Mouse (Mus musculus): ENCODE results near the gene Psma5. TPM values are rescaled to one million over a fixed set of nuclear protein-coding genes. Genes with fewer than 3 reads are reported as not detected.
A peak's percentile ranks its signal among the peaks of the same experiment; 100 is the strongest.

Gene Psma5
- polyA plus RNA-seq, 1 experiment from 2014 or later = 231 TPM

DNA sequence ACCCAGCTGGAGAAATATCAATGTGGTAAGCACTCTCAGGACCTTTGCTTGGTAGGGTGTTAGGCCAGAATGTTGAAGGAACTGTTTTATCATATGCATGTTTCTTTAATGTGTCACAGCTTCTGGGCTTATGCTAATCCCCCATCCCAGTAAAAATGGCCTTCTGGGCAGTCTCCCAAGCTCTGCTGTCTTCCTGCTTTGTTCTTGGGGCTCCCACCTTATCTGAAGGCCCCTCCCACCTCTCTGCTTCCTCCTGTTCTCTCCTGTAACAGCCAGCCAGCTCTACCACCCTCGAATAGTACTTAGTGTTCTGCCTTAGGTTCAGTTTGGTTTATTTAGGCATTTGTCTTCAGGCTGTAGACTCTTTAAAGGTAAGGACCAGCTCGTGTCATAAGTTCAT, 37.7 kb downstream of the Psma5 start:
- no peaks in the 10 kb centered on the region for H3K36me3 ChIP-seq (ENCODE audit: control insufficient read depth, insufficient read depth, low read length)
- no peaks in the 10 kb centered on the region for H3K27me3 ChIP-seq (ENCODE audit: control insufficient read depth, insufficient read depth, low read length)
- peak overlapping the region; percentile 38 for H3K4me2 ChIP-seq (ENCODE audit: low read length)
- ATAC-seq (ENCODE audit: insufficient number of reproducible peaks, insufficient read depth, low FRiP score, low read depth) = peak; percentile 80
- H3K9me3 ChIP-seq (ENCODE audit: control insufficient read depth, low read length) = no peaks in the 10 kb centered on the region
- peak overlapping the region; percentile 35; the same call in 1 of the 2 replicates for H3K9ac ChIP-seq (ENCODE audit: low read length)
- 13% methylated on average over 2 of the region's 2 CpGs for WGBS
- no peak overlapping the region for H3K4me3 ChIP-seq (ENCODE audit: control insufficient read depth in 1 of 2, insufficient read depth in 1 of 2, low read depth in 1 of 2, low read length in 2 of 2)
- peaks cover 45 to 64% of the 10 kb centered on the region in 2 experiments for H3K4me1 ChIP-seq (ENCODE audit: control insufficient read depth in 2 of 2, insufficient read depth in 2 of 2, low read length in 2 of 2)
- peak overlapping the region; percentile 31 to 84 for H3K27ac ChIP-seq (replicated peaks in 1 of 2; ENCODE audit: control insufficient read depth in 1 of 2, insufficient read depth in 1 of 2, low read depth in 2 of 2, low read length in 2 of 2)

GRCm38 (mm10) chr3:108295379-108296219, 38.9 kb downstream of the Psma5 start:
- Histone ChIP-seq H3K27ac (replicated peaks in 1 of 2; ENCODE audit: control insufficient read depth in 1 of 2, insufficient read depth in 1 of 2, low read depth in 2 of 2, low read length in 2 of 2) (peak overlapping the region; percentile 82 to 84), H3K27me3 (ENCODE audit: control insufficient read depth, insufficient read depth, low read length) (no peaks in the 10 kb centered on the region), H3K4me2 (ENCODE audit: low read length) (peak overlapping the region; percentile 49), H3K36me3 (ENCODE audit: control insufficient read depth, insufficient read depth, low read length) (no peaks in the 10 kb centered on the region), H3K9me3 (ENCODE audit: control insufficient read depth, low read length) (no peaks in the 10 kb centered on the region), H3K4me3 (ENCODE audit: control insufficient read depth in 1 of 2, insufficient read depth in 1 of 2, low read depth in 1 of 2, low read length in 2 of 2) (no peak overlapping the region), H3K4me1 (ENCODE audit: control insufficient read depth in 2 of 2, insufficient read depth in 2 of 2, low read length in 2 of 2) (peaks cover 42 to 53% of the 10 kb centered on the region in 2 experiments), H3K9ac (ENCODE audit: low read length) (peak overlapping the region; percentile 44; the same call in 1 of the 2 replicates)
- no peak for ATAC-seq (ENCODE audit: insufficient number of reproducible peaks, insufficient read depth, low FRiP score, low read depth)
- WGBS = 38% methylated on average over 14 of the region's 14 CpGs

DNA sequence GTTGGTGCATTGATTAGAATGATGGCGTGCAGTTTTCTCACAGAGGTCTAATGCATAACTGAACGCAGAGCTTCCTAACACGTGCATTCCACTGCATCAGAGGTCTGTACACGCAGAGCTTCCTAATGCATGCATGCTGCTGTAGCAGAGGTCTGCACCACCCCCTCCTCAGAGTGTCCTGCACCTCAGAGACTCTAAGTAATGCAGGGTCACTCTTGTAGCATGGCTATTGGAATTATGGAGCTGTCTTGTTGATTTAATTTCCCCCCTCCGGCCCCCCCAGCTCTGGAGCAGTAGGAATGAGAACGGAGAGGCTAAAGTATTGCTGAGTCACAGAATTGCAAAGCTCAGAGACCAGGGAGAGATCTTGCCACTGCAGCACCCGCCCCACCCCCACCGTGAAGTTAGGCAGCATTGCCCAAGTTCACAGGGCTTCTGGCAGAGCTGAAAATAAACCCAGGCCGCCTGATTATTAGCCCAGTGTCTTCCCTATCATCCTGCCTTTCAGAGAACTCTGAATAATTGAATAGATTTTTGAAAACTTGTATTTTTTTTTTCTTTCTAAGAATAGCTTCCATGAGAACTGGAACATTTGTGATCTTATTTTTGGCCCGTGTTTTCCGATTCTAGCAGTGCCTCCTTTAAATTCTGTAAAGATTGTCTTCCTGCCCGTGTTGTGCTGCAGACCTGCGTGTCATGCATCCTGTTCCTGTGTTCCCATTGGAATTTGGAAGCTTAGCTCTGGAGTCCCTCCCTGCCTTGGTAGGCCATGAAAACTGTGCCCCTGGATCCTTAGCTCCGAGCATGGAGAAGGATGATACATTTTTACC, 39.7 kb downstream of the Psma5 start:
- Histone ChIP-seq H3K9me3 (ENCODE audit: control insufficient read depth, low read length) (no peaks in the 10 kb centered on the region), H3K4me3 (ENCODE audit: control insufficient read depth in 1 of 2, insufficient read depth in 1 of 2, low read depth in 1 of 2, low read length in 2 of 2) (no peak overlapping the region), H3K4me2 (ENCODE audit: low read length) (peak overlapping the region; percentile 49), H3K9ac (ENCODE audit: low read length) (peak overlapping the region; percentile 39), H3K27me3 (ENCODE audit: control insufficient read depth, insufficient read depth, low read length) (no peaks in the 10 kb centered on the region), H3K4me1 (ENCODE audit: control insufficient read depth in 2 of 2, insufficient read depth in 2 of 2, low read length in 2 of 2) (peaks cover 36 to 48% of the 10 kb centered on the region in 2 experiments), H3K36me3 (ENCODE audit: control insufficient read depth, insufficient read depth, low read length) (no peaks in the 10 kb centered on the region), H3K27ac (replicated peaks in 1 of 2; ENCODE audit: control insufficient read depth in 1 of 2, insufficient read depth in 1 of 2, low read depth in 2 of 2, low read length in 2 of 2) (peak overlapping the region; percentile 84)
- ATAC-seq (ENCODE audit: insufficient number of reproducible peaks, insufficient read depth, low FRiP score, low read depth) = no peak
- 8% methylated on average over 14 of the region's 14 CpGs for WGBS

DNA sequence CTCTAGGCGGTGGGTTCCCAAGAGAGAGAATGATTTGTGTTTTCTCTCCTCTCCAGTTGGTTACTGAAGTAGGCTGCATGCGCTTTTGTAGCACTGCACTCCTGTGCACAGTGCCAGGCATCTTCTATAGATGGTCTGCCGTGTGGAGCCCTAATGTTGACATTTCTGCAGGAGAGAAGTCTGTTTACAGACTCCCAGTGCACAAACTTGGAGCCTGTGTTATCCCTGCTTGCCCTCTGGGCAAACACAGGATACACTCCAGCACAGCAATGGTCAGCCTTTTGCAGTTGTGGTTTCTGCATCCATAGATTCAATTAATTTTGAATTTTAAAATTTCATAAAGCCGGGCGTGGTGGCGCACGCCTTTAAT, 40.3 kb downstream of the Psma5 start:
- Histone ChIP-seq H3K9me3 (ENCODE audit: control insufficient read depth, low read length) (no peaks in the 10 kb centered on the region), H3K4me1 (ENCODE audit: control insufficient read depth in 2 of 2, insufficient read depth in 2 of 2, low read length in 2 of 2) (peaks cover 35 to 45% of the 10 kb centered on the region in 2 experiments), H3K27me3 (ENCODE audit: control insufficient read depth, insufficient read depth, low read length) (no peaks in the 10 kb centered on the region), H3K36me3 (ENCODE audit: control insufficient read depth, insufficient read depth, low read length) (0 out of 2 replicates have a peak, but pooled peaks cover 5% of the 10 kb centered on the region), H3K4me3 (ENCODE audit: control insufficient read depth in 1 of 2, insufficient read depth in 1 of 2, low read depth in 1 of 2, low read length in 2 of 2) (no peak overlapping the region), H3K9ac (ENCODE audit: low read length) (peak overlapping the region; percentile 39), H3K4me2 (ENCODE audit: low read length) (peak overlapping the region; percentile 49), H3K27ac (replicated peaks in 1 of 2; ENCODE audit: control insufficient read depth in 1 of 2, insufficient read depth in 1 of 2, low read depth in 2 of 2, low read length in 2 of 2) (peak overlapping the region; percentile 84)
- 64% methylated on average over 7 of the region's 7 CpGs for WGBS
- no peak for ATAC-seq (ENCODE audit: insufficient number of reproducible peaks, insufficient read depth, low FRiP score, low read depth)

- 39% methylated on average over 7 of the region's 7 CpGs for WGBS
- Histone ChIP-seq H3K4me1 (ENCODE audit: control insufficient read depth in 2 of 2, insufficient read depth in 2 of 2, low read length in 2 of 2) (peaks cover 35 to 45% of the 10 kb centered on the region in 2 experiments), H3K9ac (ENCODE audit: low read length) (no peak overlapping the region), H3K27ac (replicated peaks in 1 of 2; ENCODE audit: control insufficient read depth in 1 of 2, insufficient read depth in 1 of 2, low read depth in 2 of 2, low read length in 2 of 2) (no peak overlapping the region; a peak in 1 of 4 replicates), H3K9me3 (ENCODE audit: control insufficient read depth, low read length) (no peaks in the 10 kb centered on the region), H3K4me3 (ENCODE audit: control insufficient read depth in 1 of 2, insufficient read depth in 1 of 2, low read depth in 1 of 2, low read length in 2 of 2) (no peak overlapping the region), H3K4me2 (ENCODE audit: low read length) (no peak overlapping the region), H3K27me3 (ENCODE audit: control insufficient read depth, insufficient read depth, low read length) (no peaks in the 10 kb centered on the region), H3K36me3 (ENCODE audit: control insufficient read depth, insufficient read depth, low read length) (0 out of 2 replicates have a peak, but pooled peaks cover 5% of the 10 kb centered on the region)
- no peak for ATAC-seq (ENCODE audit: insufficient number of reproducible peaks, insufficient read depth, low FRiP score, low read depth)
These were observed 41.2 kb downstream of the Psma5 start for GRCm38 (mm10) chr3:108297603-108298553.

DNA sequence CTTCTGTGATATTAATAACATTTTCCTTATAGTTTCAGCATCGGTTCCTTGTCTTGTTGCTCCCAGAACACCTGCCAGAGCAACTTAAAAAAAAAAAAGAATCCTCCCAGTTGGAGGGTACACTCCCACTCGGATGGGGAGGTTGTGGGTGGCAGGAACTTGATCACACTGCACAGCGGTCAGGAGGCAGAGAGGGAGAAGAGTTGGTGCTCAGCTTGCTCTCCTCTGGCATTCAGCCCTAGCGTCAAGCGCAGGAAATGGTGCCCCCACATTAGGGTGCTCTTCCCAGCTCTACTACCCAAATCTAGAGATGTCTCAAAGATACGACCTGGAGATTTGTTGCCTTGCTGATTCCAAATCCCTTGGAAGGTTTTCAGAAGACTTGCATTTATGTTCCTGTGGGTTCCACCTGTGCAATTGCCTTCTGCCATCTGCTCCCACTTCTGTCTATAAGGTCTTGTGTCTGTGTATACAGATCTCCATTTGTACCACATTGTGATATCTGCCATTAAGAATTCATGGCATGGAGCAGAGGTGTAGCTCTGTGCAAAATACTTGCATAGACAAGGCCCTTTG, 43.8 kb downstream of the Psma5 start:
- ATAC-seq (ENCODE audit: insufficient number of reproducible peaks, insufficient read depth, low FRiP score, low read depth) = no peak

More for the DNA sequence above, 43.8 kb downstream of the Psma5 start:
- Histone ChIP-seq H3K9ac (ENCODE audit: low read length) (no peak overlapping the region), H3K4me3 (ENCODE audit: control insufficient read depth in 1 of 2, insufficient read depth in 1 of 2, low read depth in 1 of 2, low read length in 2 of 2) (no peak overlapping the region), H3K9me3 (ENCODE audit: control insufficient read depth, low read length) (no peaks in the 10 kb centered on the region), H3K4me1 (ENCODE audit: control insufficient read depth in 2 of 2, insufficient read depth in 2 of 2, low read length in 2 of 2) (peaks cover 25 to 34% of the 10 kb centered on the region in 2 experiments), H3K36me3 (ENCODE audit: control insufficient read depth, insufficient read depth, low read length) (peaks cover 5% of the 10 kb centered on the region; the same call in 1 of the 2 replicates), H3K27me3 (ENCODE audit: control insufficient read depth, insufficient read depth, low read length) (no peaks in the 10 kb centered on the region), H3K4me2 (ENCODE audit: low read length) (no peak overlapping the region), H3K27ac (replicated peaks in 1 of 2; ENCODE audit: control insufficient read depth in 1 of 2, insufficient read depth in 1 of 2, low read depth in 2 of 2, low read length in 2 of 2) (no peak overlapping the region)
- 82% methylated on average over 6 of the region's 6 CpGs for WGBS

All from heart, embryonic 14.5 days (tissue).